ENCODE assay signal across 16 mouse cellular contexts in the genomic region with DNA sequence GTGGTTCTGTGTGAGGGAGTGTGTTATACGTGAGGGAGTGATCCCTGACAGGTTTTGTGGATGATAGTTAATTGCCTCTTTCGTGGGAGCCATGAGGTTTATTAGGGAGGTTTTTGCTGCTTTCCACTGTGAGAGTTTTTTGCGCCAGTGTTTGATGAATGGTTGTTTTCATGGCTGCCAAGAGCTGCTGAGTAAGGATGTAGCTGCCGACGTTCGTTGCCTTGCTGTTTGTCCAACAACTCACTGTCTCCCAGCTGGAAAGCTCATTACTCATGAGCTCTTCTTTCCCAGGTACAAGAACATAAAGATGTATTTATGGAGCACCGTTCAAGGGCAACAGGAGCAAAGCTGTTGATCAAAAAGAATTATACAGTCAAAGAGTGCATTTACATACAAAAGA. TPM values are rescaled to one million over a fixed set of nuclear protein-coding genes. Genes with fewer than 3 reads are reported as not detected.
"Had no signal": no experiment of that assay in that cellular context is flagged by ENCODE, and none has a peak within 500 bp of the region (broad histone marks: within the 10 kb centered on the region; RNA-seq: fewer than 3 reads in every experiment).

No protein-coding gene starts in this region.

- H3K9me3 ChIP-seq: limb, embryonic 13.5 days; liver, embryonic 15.5 days; megakaryocyte, embryonic 14.5 days had no signal

- ATAC-seq: midbrain, embryonic 16.5 days had no signal

- H3K36me3 ChIP-seq: limb, embryonic 13.5 days; liver, embryonic 15.5 days had no signal

- H3K27ac ChIP-seq: limb, embryonic 13.5 days; liver, embryonic 15.5 days; macrophage had no signal

- H3K4me3 ChIP-seq: limb, embryonic 13.5 days; liver, embryonic 15.5 days; megakaryocyte, embryonic 14.5 days had no signal

- H3K9ac ChIP-seq: limb, embryonic 13.5 days; liver, embryonic 15.5 days had no signal

- H3K4me2 ChIP-seq: limb, embryonic 13.5 days; liver, embryonic 15.5 days; midbrain, embryonic 11.5 days had no signal

- DNase-seq: kidney, adult 2 months; kidney, postnatal 10 days; left cerebral cortex, postnatal 4 days; lung, adult 2 months; lung, postnatal 10 days; right cerebral cortex, postnatal 4 days; spleen, adult 18-20 months; thymus, postnatal 36 days had no signal

RNA-seq across cellular contexts. Expression of gene Sfrp5, which starts 37.9 kb away (rescaled TPM):
- total RNA-seq: liver, adult 2 months; neutrophil, adult 5-6 weeks had no signal
- polyA plus RNA-seq: liver, adult 2 months had no signal
